Mouse (Mus musculus) small intestine, adult 2 months (tissue): Measurements from ENCODE around the gene Mid1.

ENCODE experiments used
- CTCF ChIP-seq: fragments of 200-500 bp; IDR thresholded peaks from 2 replicates; pipeline ENCODE4 v1.5.1; 2012; ENCODE audit warnings: low read depth, mild to moderate bottlenecking, control low read depth, inconsistent platforms, low read length, moderate library complexity, mixed read lengths; ENCODE audit not compliant: insufficient replicate concordance, insufficient read length; ENCODE audit errors: extremely low read depth
- POLR2A ChIP-seq: fragments of 200-500 bp; IDR thresholded peaks from 2 replicates; pipeline ENCODE4 v1.6.1; 2012; ENCODE audit warnings: low read depth, mild to moderate bottlenecking, control low read depth, inconsistent platforms, low read length, moderate library complexity

DNA sequence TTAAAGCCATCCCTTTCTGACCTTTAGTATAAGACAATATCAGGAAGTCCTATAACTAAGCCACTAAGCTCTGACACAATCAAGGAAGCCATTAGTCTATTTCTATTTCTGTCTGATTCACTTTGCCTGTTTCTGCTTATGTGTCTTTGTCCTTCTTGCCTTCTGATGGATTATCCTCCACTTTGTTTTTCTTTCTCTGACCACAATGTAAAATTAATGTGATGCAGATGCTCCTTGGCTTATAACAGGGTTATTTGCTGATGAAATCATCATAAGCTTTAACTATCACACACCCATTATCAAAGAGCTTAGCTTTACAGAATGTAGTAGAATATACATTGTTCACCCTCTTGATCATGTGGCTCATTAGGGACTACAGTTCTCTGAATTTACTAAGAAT is 11.9 kb upstream of the Mid1 start:
- TF ChIP-seq POLR2A (no peak), CTCF (no peak)
